Comparison of ENCODE assay signal across 8 mouse cellular contexts in the genomic region with DNA sequence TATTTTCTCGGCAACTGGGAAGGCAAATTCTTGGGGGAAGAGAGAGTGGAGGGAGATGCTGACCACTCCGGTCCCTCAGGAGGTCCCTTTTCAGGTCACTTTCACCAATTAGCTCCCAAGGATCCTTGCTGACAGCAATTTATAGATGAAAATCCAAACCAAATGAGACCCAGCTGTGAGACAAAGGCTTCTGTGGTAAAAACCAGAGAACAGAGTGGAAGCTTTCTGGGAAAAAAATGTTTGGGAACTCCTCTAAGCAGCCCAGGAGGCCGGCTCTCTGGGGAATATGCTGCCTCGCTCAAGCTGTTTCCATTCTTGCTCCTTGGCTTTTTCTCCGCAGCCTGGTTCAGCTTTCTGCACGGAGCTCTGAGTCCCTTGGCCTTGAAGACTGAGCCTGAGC.
A peak's percentile ranks its signal among the peaks of the same experiment; 100 is the strongest.
DNase-seq lines count a peak whose midpoint lies in the region; ATAC-seq lines count a peak whose summit lies in the region.

No protein-coding gene starts in this region.

- no peak overlapping the region for H3K27ac ChIP-seq in liver, embryonic 11.5 days (ENCODE audit: low read depth, low read length)
- H3K27ac ChIP-seq in liver, embryonic 12.5 days = no peak overlapping the region
- H3K27ac ChIP-seq in forebrain, embryonic 13.5 days = no peak overlapping the region
- peak overlapping the region; percentile 1; the same call in 1 of the 2 replicates for H3K27ac ChIP-seq in stomach, embryonic 14.5 days (ENCODE audit: low read length)

- DNase-seq in liver, embryonic 11.5 days (ENCODE audit: low spot score) = no peak
- DNase-seq in heart, postnatal 14 days = peak; percentile 50 to 62
- DNase-seq in kidney, postnatal 4 days = peak; percentile 72 to 80
- DNase-seq in MN1 (ENCODE audit: low spot score) = no peak
- DNase-seq in right cerebral cortex, postnatal 4 days = no peak

- H3K36me3 ChIP-seq in liver, embryonic 11.5 days (ENCODE audit: control insufficient read depth, insufficient read depth, low read length) = no peaks in the 10 kb centered on the region
- no peaks in the 10 kb centered on the region for H3K36me3 ChIP-seq in liver, embryonic 12.5 days
- H3K36me3 ChIP-seq in forebrain, embryonic 13.5 days (ENCODE audit: poor library complexity, severe bottlenecking) = no peaks in the 10 kb centered on the region
- no peaks in the 10 kb centered on the region for H3K36me3 ChIP-seq in stomach, embryonic 14.5 days (ENCODE audit: control insufficient read depth, insufficient read depth, low read length)

- no peak for ATAC-seq in liver, embryonic 11.5 days (replicated peaks; ENCODE audit: low FRiP score)
- no peak for ATAC-seq in liver, embryonic 12.5 days
- ATAC-seq in forebrain, embryonic 13.5 days = peak; percentile 40
- ATAC-seq in stomach, embryonic 14.5 days (ENCODE audit: insufficient number of reproducible peaks, insufficient read depth, low FRiP score, low read depth) = peak; percentile 71; the same call in 1 of the 2 replicates

- 14% methylated on average over 6 of the region's 6 CpGs for WGBS in liver, embryonic 11.5 days
- 25% methylated on average over 6 of the region's 6 CpGs for WGBS in liver, embryonic 12.5 days (ENCODE audit: insufficient replicate concordance)
- 3% methylated on average over 6 of the region's 6 CpGs for WGBS in forebrain, embryonic 13.5 days
- WGBS in stomach, embryonic 14.5 days = 3% methylated on average over 6 of the region's 6 CpGs

- intact Hi-C loops in heart, postnatal 14 days (cut with DNase I) = no loop called here

- H3K27me3 ChIP-seq in liver, embryonic 11.5 days (replicated peaks; ENCODE audit: control insufficient read depth, insufficient read depth, low read length) = no peaks in the 10 kb centered on the region
- H3K27me3 ChIP-seq in liver, embryonic 12.5 days (replicated peaks) = no peaks in the 10 kb centered on the region
- peaks cover 5% of the 10 kb centered on the region; the same call in 1 of the 2 replicates for H3K27me3 ChIP-seq in forebrain, embryonic 13.5 days
- H3K27me3 ChIP-seq in stomach, embryonic 14.5 days (ENCODE audit: control insufficient read depth, insufficient read depth, low read length) = no peaks in the 10 kb centered on the region

- H3K4me3 ChIP-seq in liver, embryonic 11.5 days (ENCODE audit: low read depth, low read length) = no peak overlapping the region
- no peak overlapping the region for H3K4me3 ChIP-seq in liver, embryonic 12.5 days
- H3K4me3 ChIP-seq in forebrain, embryonic 13.5 days = peak overlapping the region; percentile 15; the same call in 1 of the 2 replicates
- no peak overlapping the region for H3K4me3 ChIP-seq in stomach, embryonic 14.5 days (ENCODE audit: low read depth, low read length)

- no peak overlapping the region for H3K9ac ChIP-seq in liver, embryonic 11.5 days (ENCODE audit: low read depth, low read length)
- H3K9ac ChIP-seq in liver, embryonic 12.5 days = no peak overlapping the region
- no peak overlapping the region for H3K9ac ChIP-seq in forebrain, embryonic 13.5 days
- no peak overlapping the region for H3K9ac ChIP-seq in stomach, embryonic 14.5 days (replicated peaks; ENCODE audit: low read depth, low read length)

- 0 out of 2 replicates have a peak overlapping the region, but pooled peaks have one; percentile 31 for H3K4me2 ChIP-seq in liver, embryonic 11.5 days
- no peak overlapping the region for H3K4me2 ChIP-seq in liver, embryonic 12.5 days
- peak overlapping the region; percentile 48 for H3K4me2 ChIP-seq in forebrain, embryonic 13.5 days
- H3K4me2 ChIP-seq in stomach, embryonic 14.5 days (replicated peaks; ENCODE audit: low read depth, low read length) = peak overlapping the region; percentile 34

- no peaks in the 10 kb centered on the region for H3K9me3 ChIP-seq in liver, embryonic 11.5 days (ENCODE audit: control insufficient read depth, low read length)
- H3K9me3 ChIP-seq in liver, embryonic 12.5 days (replicated peaks) = no peaks in the 10 kb centered on the region
- H3K9me3 ChIP-seq in forebrain, embryonic 13.5 days (replicated peaks) = no peaks in the 10 kb centered on the region
- no peaks in the 10 kb centered on the region for H3K9me3 ChIP-seq in stomach, embryonic 14.5 days (ENCODE audit: control insufficient read depth, low read depth, low read length)

- H3K4me1 ChIP-seq in liver, embryonic 11.5 days (replicated peaks; ENCODE audit: control insufficient read depth, insufficient read depth, low read length) = no peaks in the 10 kb centered on the region
- no peaks in the 10 kb centered on the region for H3K4me1 ChIP-seq in liver, embryonic 12.5 days
- H3K4me1 ChIP-seq in forebrain, embryonic 13.5 days = peaks cover 10% of the 10 kb centered on the region
- H3K4me1 ChIP-seq in stomach, embryonic 14.5 days (ENCODE audit: control insufficient read depth, insufficient read depth, low read length) = 0 out of 2 replicates have a peak, but pooled peaks cover 4% of the 10 kb centered on the region

Comparison
In these comparisons a context has a peak if more than half of its experiments do, and no peak if none do; other contexts are left out.
1. ATAC-seq: peak in forebrain, embryonic 13.5 days (single experiment) and stomach, embryonic 14.5 days (single experiment); none in liver, embryonic 11.5 days (single experiment) and liver, embryonic 12.5 days (single experiment).
2. DNase-seq: peak in heart, postnatal 14 days (2 of 2) and kidney, postnatal 4 days (2 of 2); none in liver, embryonic 11.5 days (single experiment), MN1 (single experiment) and right cerebral cortex, postnatal 4 days (single experiment).